Mouse (Mus musculus): ENCODE measurements around the gene Auts2. TPM values are rescaled to one million over a fixed set of nuclear protein-coding genes. Genes with fewer than 3 reads are reported as not detected.

Gene Auts2
- polyA plus RNA-seq, 1 experiment from 2014 or later = 95.1 TPM

GRCm38 (mm10) chr5:132297309-132297708 lies 245.8 kb downstream of the Auts2 start:
- no peak overlapping the region for H3K4me2 ChIP-seq
- WGBS = 94% methylated on average over 7 of the region's 7 CpGs
- peaks cover 77% of the 10 kb centered on the region for H3K4me1 ChIP-seq
- no peaks in the 10 kb centered on the region for H3K9me3 ChIP-seq (replicated peaks)
- no peak for ATAC-seq
- H3K36me3 ChIP-seq (ENCODE audit: poor library complexity, severe bottlenecking) = no peaks in the 10 kb centered on the region
- H3K9ac ChIP-seq = no peak overlapping the region
- no peak overlapping the region for H3K27ac ChIP-seq
- no peak overlapping the region for H3K4me3 ChIP-seq
- no peaks in the 10 kb centered on the region for H3K27me3 ChIP-seq

GRCm38 (mm10) chr5:132294469-132294868 lies 248.7 kb downstream of the Auts2 start:
- H3K9ac ChIP-seq = no peak overlapping the region
- no peaks in the 10 kb centered on the region for H3K36me3 ChIP-seq (ENCODE audit: poor library complexity, severe bottlenecking)
- WGBS = 16% methylated on average over 3 of the region's 3 CpGs
- 0 out of 2 replicates have a peak overlapping the region, but pooled peaks have one; percentile 5 for H3K4me2 ChIP-seq
- H3K27me3 ChIP-seq = no peaks in the 10 kb centered on the region
- peak overlapping the region; percentile 35; the same call in 1 of the 2 replicates for H3K27ac ChIP-seq
- H3K4me3 ChIP-seq = no peak overlapping the region
- H3K9me3 ChIP-seq (replicated peaks) = no peaks in the 10 kb centered on the region
- no peak for ATAC-seq
- peaks cover 91% of the 10 kb centered on the region for H3K4me1 ChIP-seq

- H3K4me3 ChIP-seq = no peak overlapping the region
- no peak for ATAC-seq
- H3K9ac ChIP-seq = no peak overlapping the region
- H3K27ac ChIP-seq = peak overlapping the region; percentile 4; the same call in 1 of the 2 replicates
- no peaks in the 10 kb centered on the region for H3K27me3 ChIP-seq
- 80% methylated on average over 2 of the region's 2 CpGs for WGBS
- peaks cover 82% of the 10 kb centered on the region for H3K4me1 ChIP-seq
- H3K4me2 ChIP-seq = no peak overlapping the region
- H3K36me3 ChIP-seq (ENCODE audit: poor library complexity, severe bottlenecking) = no peaks in the 10 kb centered on the region
- H3K9me3 ChIP-seq (replicated peaks) = no peaks in the 10 kb centered on the region
Measured at GRCm38 (mm10) chr5:132292932-132293331, 250.2 kb downstream of the Auts2 start.

GRCm38 (mm10) chr5:132290606-132291535 lies 252.3 kb downstream of the Auts2 start:
- H3K27ac ChIP-seq = peak overlapping the region; percentile 84
- 0 out of 2 replicates have a peak overlapping the region, but pooled peaks have one; percentile 43 for H3K9ac ChIP-seq
- no peaks in the 10 kb centered on the region for H3K27me3 ChIP-seq
- peaks cover 66% of the 10 kb centered on the region for H3K4me1 ChIP-seq
- peak; percentile 86 for ATAC-seq
- peak overlapping the region; percentile 49 for H3K4me2 ChIP-seq
- H3K9me3 ChIP-seq (replicated peaks) = no peaks in the 10 kb centered on the region
- no peaks in the 10 kb centered on the region for H3K36me3 ChIP-seq (ENCODE audit: poor library complexity, severe bottlenecking)
- H3K4me3 ChIP-seq = peak overlapping the region; percentile 1; the same call in 1 of the 2 replicates
- 4% methylated on average over 13 of the region's 13 CpGs for WGBS

GRCm38 (mm10) chr5:132283741-132284140 lies 259.4 kb downstream of the Auts2 start:
- peaks cover 35% of the 10 kb centered on the region for H3K4me1 ChIP-seq
- WGBS = 75% methylated on average over 3 of the region's 3 CpGs
- no peak overlapping the region for H3K27ac ChIP-seq
- no peak for ATAC-seq
- H3K9me3 ChIP-seq (replicated peaks) = no peaks in the 10 kb centered on the region
- no peak overlapping the region for H3K4me3 ChIP-seq
- H3K36me3 ChIP-seq (ENCODE audit: poor library complexity, severe bottlenecking) = no peaks in the 10 kb centered on the region
- H3K27me3 ChIP-seq = no peaks in the 10 kb centered on the region
- H3K9ac ChIP-seq = no peak overlapping the region
- no peak overlapping the region for H3K4me2 ChIP-seq

GRCm38 (mm10) chr5:132274098-132274898 lies 268.8 kb downstream of the Auts2 start:
- ATAC-seq = peak; percentile 55
- no peaks in the 10 kb centered on the region for H3K36me3 ChIP-seq (ENCODE audit: poor library complexity, severe bottlenecking)
- no peak overlapping the region for H3K27ac ChIP-seq
- H3K4me1 ChIP-seq = peaks cover 64% of the 10 kb centered on the region
- no peaks in the 10 kb centered on the region for H3K27me3 ChIP-seq
- whole genome bisulfite sequencing = 64% methylated on average over 15 of the region's 15 CpGs
- no peak overlapping the region; the same call in 1 of the 2 replicates for H3K4me2 ChIP-seq
- no peaks in the 10 kb centered on the region for H3K9me3 ChIP-seq (replicated peaks)
- H3K4me3 ChIP-seq = no peak overlapping the region
- H3K9ac ChIP-seq = no peak overlapping the region

- WGBS = 73% methylated on average over 4 of the region's 4 CpGs
Measured at GRCm38 (mm10) chr5:132272132-132272531, 271.0 kb downstream of the Auts2 start.

GRCm38 (mm10) chr5:132270896-132271295 lies 272.2 kb downstream of the Auts2 start:
- Histone ChIP-seq H3K27ac (no peak overlapping the region), H3K4me2 (no peak overlapping the region), H3K36me3 (ENCODE audit: poor library complexity, severe bottlenecking) (no peaks in the 10 kb centered on the region), H3K9me3 (replicated peaks) (no peaks in the 10 kb centered on the region), H3K27me3 (no peaks in the 10 kb centered on the region), H3K4me3 (no peak overlapping the region), H3K9ac (no peak overlapping the region), H3K4me1 (peaks cover 79% of the 10 kb centered on the region)
- WGBS = 58% methylated on average over 1 of the region's 1 CpGs
- ATAC-seq = no peak

More at GRCm38 (mm10) chr5:132272132-132272531, 271.0 kb downstream of the Auts2 start:
- Histone ChIP-seq H3K27ac (no peak overlapping the region), H3K9me3 (replicated peaks) (no peaks in the 10 kb centered on the region), H3K4me2 (no peak overlapping the region), H3K36me3 (ENCODE audit: poor library complexity, severe bottlenecking) (no peaks in the 10 kb centered on the region), H3K9ac (no peak overlapping the region), H3K4me3 (no peak overlapping the region), H3K4me1 (peaks cover 72% of the 10 kb centered on the region), H3K27me3 (no peaks in the 10 kb centered on the region)
- no peak for ATAC-seq

- H3K4me1 ChIP-seq = peaks cover 81% of the 10 kb centered on the region
- H3K9me3 ChIP-seq (replicated peaks) = no peaks in the 10 kb centered on the region
- H3K27me3 ChIP-seq = no peaks in the 10 kb centered on the region
- H3K27ac ChIP-seq = no peak overlapping the region
- no peak overlapping the region for H3K4me2 ChIP-seq
- H3K36me3 ChIP-seq (ENCODE audit: poor library complexity, severe bottlenecking) = no peaks in the 10 kb centered on the region
- no peak for ATAC-seq
- 91% methylated on average over 3 of the region's 3 CpGs for WGBS
- no peak overlapping the region for H3K4me3 ChIP-seq
- no peak overlapping the region for H3K9ac ChIP-seq
Measured at GRCm38 (mm10) chr5:132270074-132270473, 273.1 kb downstream of the Auts2 start.

GRCm38 (mm10) chr5:132268351-132268967 lies 274.7 kb downstream of the Auts2 start:
- Histone ChIP-seq H3K4me1 (peaks cover 81% of the 10 kb centered on the region), H3K9me3 (replicated peaks) (no peaks in the 10 kb centered on the region)
- 31% methylated on average over 6 of the region's 6 CpGs for WGBS

GRCm38 (mm10) chr5:132265015-132265414 lies 278.1 kb downstream of the Auts2 start:
- H3K4me3 ChIP-seq = no peak overlapping the region
- no peak overlapping the region for H3K4me2 ChIP-seq
- peaks cover 59% of the 10 kb centered on the region for H3K4me1 ChIP-seq
- no peaks in the 10 kb centered on the region for H3K9me3 ChIP-seq (replicated peaks)
- no peak overlapping the region for H3K9ac ChIP-seq
- ATAC-seq = no peak
- no peak overlapping the region for H3K27ac ChIP-seq
- H3K36me3 ChIP-seq (ENCODE audit: poor library complexity, severe bottlenecking) = no peaks in the 10 kb centered on the region
- no peaks in the 10 kb centered on the region for H3K27me3 ChIP-seq
- 30% methylated on average over 1 of the region's 1 CpGs for WGBS

More at GRCm38 (mm10) chr5:132268351-132268967, 274.7 kb downstream of the Auts2 start:
- H3K27me3 ChIP-seq = no peaks in the 10 kb centered on the region
- H3K27ac ChIP-seq = no peak overlapping the region
- H3K9ac ChIP-seq = no peak overlapping the region
- ATAC-seq = no peak
- no peak overlapping the region for H3K4me3 ChIP-seq
- no peak overlapping the region for H3K4me2 ChIP-seq
- H3K36me3 ChIP-seq (ENCODE audit: poor library complexity, severe bottlenecking) = no peaks in the 10 kb centered on the region

Measured in forebrain, embryonic 13.5 days (tissue).